Mouse (Mus musculus) left cerebral cortex, adult 2 months (tissue): Measurements from ENCODE around the gene Tnfrsf21. TPM values are rescaled to one million over a fixed set of nuclear protein-coding genes. Genes with fewer than 3 reads are reported as not detected.

Source experiments
- DNase-seq, 2 experiments: peaks; one replicate each; pipeline ENCODE4 v3.0.0; 2021 to 2022; ENCODE audit warnings: low spot score in 2 of 2, mixed read lengths in 1 of 2; ENCODE audit errors: extremely low spot score in 1 of 2
- H3K27ac ChIP-seq: fragments of 200-600 bp; 2 replicates; pipeline ENCODE4 v1.8.1; 2022
- H3K4me3 ChIP-seq: fragments of 200-600 bp; 2 replicates; pipeline ENCODE4 v1.8.1; 2022
- CTCF ChIP-seq: fragments of 200-600 bp; IDR thresholded peaks from 2 replicates; pipeline ENCODE4 v1.8.1; 2022; ENCODE audit warnings: antibody characterized with exemption, mild to moderate bottlenecking, moderate library complexity
- intact Hi-C: fragments of 180-260 bp; cut with DNase I; formaldehyde crosslinking; loops from one replicate; pipeline ENCODE4 v1.15.1; 2025
- long read RNA-seq, 2 experiments: library from polyadenylated mRNA; stranded (forward); transcript quantifications; one replicate each; pipeline ENCODE4 v2.0.0; 2021; ENCODE audit warnings: borderline mapping rate in 2 of 2
- total RNA-seq, 2 experiments: library from RNA; stranded (reverse); gene quantifications; 2 replicates each; pipeline ENCODE4 v1.2.3; 2021

The Tnfrsf21 gene
- total RNA-seq: 10 to 100 TPM; 81.4 to 82.2 TPM
- long read RNA-seq, experiment 1, transcript Tnfrsf21-201 (6 exons, 3,627 nt): major isoform, 118 of 127 reads
- long read RNA-seq, experiment 1, partial matches to known transcripts: 5 of 127 reads
- long read RNA-seq, experiment 1, other reads (novel, unspliced or antisense): 3 of 127 reads
- long read RNA-seq, experiment 2, transcript Tnfrsf21-201 (6 exons, 3,627 nt): major isoform, 80 of 92 reads
- long read RNA-seq, experiment 2, partial matches to known transcripts: 8 of 92 reads
- long read RNA-seq, experiment 2, other reads (novel, unspliced or antisense): 4 of 92 reads

DNA sequence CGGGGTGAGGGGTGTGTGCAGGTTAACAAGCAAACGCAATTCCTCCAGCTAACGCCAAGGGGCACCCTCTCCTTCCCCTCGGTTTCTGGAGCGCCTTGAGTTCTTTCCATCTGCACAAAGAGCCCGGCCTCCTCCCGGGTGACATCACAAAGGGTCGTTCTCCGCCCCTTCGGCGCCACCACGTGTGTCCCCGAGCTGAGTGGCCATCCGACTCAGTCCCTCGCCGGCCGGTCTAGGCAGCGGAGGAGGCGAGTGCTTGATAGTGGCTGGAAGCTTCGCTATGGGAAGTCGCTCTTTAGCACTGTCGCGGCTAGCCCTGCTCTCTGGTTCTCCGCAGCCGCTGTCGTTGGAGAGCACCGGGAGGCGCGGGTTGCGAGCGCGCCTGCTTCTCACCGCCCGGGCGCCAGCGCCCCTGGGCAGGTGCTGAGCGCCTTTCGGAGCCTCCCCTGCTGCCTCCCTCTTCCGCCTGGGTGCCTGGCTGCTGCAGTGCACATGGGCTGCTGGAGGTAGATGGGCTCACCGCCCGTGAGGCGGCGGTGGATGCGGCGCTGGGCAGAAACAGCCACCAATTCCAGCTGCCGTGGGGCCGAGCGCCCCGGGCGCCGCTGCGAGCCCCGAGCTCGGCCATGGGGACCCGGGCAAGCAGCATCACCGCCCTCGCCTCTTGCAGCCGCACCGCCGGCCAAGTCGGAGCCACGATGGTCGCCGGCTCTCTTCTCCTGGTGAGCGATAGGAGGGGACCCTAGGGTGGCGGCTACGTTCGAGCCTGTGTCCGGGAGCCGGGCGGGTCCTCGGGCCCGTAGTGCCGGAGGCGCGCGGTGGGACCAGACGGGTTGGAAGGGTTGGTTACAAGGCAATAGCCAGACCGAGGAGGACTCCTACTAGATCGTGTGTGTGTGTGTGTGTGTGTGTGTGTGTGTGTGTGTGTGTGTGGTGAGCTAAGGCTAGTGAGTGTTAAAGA is at the start of gene Tnfrsf21:
TSS of gene Tnfrsf21 (plus strand) at position 185 of the 961 bp plus-strand sequence.
- intact Hi-C loops: loop anchor here (10.0 kb wide), 3 partner anchors 58 to 598 kb away; no protein-coding TSS in a partner anchor
- H3K27ac ChIP-seq: peak within 1 kb of the TSS; percentile 86

DNA sequence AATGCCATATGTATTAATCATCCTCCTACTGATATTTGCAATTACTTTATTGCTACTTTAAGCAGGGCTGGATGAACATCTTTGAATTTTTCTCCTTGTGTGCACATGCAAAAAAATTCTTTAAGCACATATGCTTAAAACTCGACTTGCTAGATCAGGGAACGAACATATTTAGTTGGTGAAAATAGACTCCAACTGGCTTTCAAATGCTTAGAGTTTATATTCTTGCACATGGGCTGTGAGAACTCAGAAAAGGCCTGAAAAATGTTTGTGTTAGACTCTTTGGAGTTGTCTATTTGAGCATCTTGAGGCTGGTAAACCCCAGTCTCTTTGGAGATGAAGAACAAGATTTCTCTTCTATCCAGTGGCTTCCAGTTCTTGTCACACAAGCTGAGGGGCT is 48.2 kb upstream of the Tnfrsf21 start:
- intact Hi-C loops: no loop called here
- no peak for DNase-seq
- H3K27ac ChIP-seq: no peak overlapping the region
- H3K4me3 ChIP-seq: no peak overlapping the region
- TF ChIP-seq CTCF: no peak

More for the DNA sequence above, at the start of gene Tnfrsf21:
- TF ChIP-seq CTCF: peak; percentile 92
- peak within 1 kb of the TSS; percentile 95 for H3K4me3 ChIP-seq
- peak; percentile 93 to 94 for DNase-seq

DNA sequence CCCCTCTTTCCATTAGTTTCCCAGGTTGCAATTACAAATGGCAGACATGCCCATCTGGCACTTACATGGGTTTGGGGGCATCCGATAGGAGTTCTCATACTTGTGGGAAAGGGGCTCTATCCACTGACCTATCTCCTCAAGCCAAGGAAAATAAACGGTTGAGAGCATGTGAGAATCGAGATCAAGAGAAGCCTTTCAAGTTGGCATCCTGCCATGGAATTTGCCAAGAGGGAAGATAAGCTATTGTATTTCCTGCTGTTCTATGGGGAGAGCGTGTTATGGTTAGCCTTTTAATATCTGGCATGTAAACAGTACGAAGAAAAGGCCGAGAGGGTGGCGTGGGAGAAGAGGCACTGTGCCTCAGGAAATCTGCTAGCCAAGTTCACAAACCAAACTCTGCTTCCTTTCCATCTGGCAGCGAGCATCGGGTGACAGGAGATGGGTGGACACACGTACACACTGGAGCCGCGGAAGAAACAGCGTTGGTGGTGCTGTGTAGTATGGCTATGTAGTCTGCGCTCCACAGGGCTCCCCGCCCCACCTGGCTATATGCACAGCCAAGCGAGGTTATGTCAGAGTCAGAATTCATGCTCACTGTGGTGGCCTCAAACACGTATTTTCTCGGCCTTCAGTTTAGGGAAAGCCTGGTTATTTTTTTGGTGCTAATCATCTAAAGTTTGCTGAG is 40.9 kb upstream of the Tnfrsf21 start:
- no peak overlapping the region for H3K4me3 ChIP-seq
- no peak overlapping the region for H3K27ac ChIP-seq
- TF ChIP-seq CTCF: no peak
- intact Hi-C loops: no loop called here
- no peak for DNase-seq

DNA sequence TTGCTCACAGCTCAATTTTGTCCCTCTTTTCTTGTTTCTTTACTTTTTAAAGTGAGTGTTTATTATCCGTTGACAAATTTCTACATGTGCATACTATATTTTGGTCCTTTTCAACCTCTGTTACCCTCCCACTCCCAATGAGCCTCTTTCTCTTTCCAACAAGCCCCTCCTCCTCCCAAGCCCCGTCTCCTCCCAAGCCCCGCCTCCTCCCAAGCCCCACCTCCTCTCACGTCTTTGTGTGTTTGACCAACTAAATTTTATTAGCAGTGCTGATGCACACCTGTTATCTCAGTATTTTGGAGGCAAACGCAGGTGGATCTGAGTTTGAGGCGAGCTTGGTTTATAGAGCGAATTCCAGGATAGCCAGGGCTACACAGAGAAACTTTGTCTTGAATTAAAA is 38.6 kb upstream of the Tnfrsf21 start:
- no peak overlapping the region for H3K4me3 ChIP-seq
- no peak for TF ChIP-seq CTCF
- DNase-seq: no peak
- intact Hi-C loops: no loop called here
- no peak overlapping the region for H3K27ac ChIP-seq

DNA sequence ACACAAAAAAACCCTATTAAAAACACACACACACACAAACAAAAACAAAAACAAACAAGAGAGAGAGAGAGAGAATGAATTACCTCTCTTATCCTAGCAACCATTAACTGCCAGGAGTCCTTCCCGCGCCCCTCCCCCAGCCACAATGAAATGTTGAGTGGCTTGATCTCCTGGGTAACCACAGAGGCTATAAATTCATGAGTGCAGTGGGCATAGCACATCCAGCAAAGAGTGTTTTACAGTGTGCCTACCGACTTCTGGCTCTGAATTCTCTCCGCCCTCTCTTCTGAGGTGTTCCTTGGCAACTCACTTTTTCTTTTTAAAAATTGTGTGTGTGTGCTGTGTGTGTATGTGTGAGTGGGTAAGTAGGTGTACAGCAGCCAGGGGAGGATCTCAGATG is 38.0 kb upstream of the Tnfrsf21 start:
- Histone ChIP-seq H3K27ac (no peak overlapping the region), H3K4me3 (no peak overlapping the region)
- TF ChIP-seq CTCF: no peak
- intact Hi-C loops: no loop called here
- no peak for DNase-seq

DNA sequence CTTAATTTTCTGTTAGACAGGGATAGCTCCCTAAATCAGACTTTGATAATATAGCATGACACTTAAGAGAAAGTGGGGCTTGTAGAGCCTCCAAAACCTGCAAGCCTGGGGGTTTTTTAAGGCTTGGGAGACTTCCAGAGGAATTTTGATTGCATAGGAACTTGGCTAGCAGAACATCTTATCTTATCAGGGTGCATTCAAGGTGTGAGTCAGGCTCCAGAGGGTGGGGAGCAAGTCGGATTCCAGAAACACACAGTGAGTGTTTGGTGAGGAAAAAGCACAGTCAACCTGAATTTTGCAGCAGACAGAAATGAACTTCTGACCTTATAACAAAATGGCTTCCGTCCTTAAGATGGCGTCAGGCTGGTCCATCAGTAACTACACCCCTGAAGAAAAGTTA is 34.5 kb upstream of the Tnfrsf21 start:
- intact Hi-C loops: no loop called here
- Histone ChIP-seq H3K27ac (no peak overlapping the region), H3K4me3 (no peak overlapping the region)
- TF ChIP-seq CTCF: no peak
- DNase-seq: no peak

DNA sequence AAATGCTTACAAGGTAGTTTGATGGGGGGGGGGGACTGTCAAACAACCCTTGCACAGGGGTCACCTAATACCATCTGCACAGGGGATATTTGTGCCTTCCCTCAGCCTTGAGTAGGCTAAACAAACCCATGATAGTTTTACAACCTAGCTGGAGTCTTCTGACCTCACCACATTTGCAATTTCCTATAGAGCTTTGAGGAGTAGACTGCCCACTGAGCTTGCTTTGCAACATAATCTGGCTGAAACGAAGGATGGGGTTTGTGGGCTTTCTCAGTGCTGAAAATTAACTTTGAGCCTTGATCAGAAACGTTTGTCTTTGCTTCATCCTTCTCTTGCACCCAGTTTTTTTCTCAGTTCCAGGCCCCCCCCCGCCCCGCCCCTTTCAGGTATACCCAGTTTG is 33.8 kb upstream of the Tnfrsf21 start:
- Histone ChIP-seq H3K4me3 (no peak overlapping the region), H3K27ac (no peak overlapping the region)
- intact Hi-C loops: no loop called here
- no peak for DNase-seq
- no peak for TF ChIP-seq CTCF

DNA sequence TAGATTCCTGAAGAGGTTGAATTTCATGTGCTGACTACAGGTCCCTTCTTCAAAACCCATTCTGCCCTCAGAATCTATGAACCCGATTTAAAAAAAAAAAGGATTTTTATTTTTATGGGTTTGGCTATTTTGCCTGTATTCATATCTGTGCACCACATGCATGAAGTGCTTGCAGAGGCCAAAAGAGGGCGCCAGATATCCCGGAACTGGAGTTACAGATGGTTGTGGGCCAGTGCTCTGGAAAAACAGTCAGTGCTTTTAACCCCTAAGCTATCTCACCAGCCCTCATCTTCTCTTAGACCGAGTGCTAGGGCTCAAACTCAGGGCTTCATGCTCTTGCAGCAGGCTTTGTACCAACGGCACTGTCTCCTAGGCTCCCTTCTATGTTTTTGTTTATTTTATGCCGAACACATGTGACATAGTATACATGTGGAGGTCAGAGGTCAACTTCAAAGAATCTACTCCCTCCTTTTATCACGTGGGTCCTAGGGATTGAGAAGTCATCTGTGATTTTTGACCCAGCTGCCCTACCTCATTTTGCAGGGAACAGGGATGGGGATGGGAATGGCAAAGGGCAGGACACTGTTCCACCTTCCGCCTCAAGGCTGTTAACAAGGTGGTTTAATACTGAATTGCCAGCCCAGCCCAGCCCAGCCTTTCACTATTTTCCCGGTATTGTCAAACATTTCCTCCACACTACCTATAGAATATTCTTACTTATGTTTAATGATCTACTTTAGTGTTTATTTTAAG is 30.3 kb upstream of the Tnfrsf21 start:
- no peak for DNase-seq
- intact Hi-C loops: no loop called here
- TF ChIP-seq CTCF: peak; percentile 36
- no peak overlapping the region for H3K27ac ChIP-seq
- no peak overlapping the region for H3K4me3 ChIP-seq

DNA sequence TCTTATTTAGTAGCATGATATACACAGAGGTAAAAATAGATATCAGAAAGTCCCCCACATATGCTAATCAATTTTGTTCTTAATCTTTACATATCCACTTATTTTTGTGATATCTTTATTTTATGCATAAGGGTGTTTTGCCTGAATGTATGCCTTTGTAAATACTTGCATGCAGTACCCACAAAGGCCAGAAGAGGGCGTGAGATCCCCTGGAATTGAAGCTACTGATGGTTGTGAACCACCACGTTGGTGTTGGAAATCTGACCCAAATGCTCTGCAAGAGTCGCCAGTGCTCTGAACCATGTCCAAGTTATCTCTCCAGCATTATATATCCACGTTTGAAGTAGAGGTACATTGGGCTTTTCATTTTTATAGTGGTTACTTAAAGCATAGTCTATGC is 28.7 kb upstream of the Tnfrsf21 start:
- H3K4me3 ChIP-seq: no peak overlapping the region
- H3K27ac ChIP-seq: no peak overlapping the region
- intact Hi-C loops: no loop called here
- no peak for DNase-seq
- TF ChIP-seq CTCF: peak; percentile 55

DNA sequence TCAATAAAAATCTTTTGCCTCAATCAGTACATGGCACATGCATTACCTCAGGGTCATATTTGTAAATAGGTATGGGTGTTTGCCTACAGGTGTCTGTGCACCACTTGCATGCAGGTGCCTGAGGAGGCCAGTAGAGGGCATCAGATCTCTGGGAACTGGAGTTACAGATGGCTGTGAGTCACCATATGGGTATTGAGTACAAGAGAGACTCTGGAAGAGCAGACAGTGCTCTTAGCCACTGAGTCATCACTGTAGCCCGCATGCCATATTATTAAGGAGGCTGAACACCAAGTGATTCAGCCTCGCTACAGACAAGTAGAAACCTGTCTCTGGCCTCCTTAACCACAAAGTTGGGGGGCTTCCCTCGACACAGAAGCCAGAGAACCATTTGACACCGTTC is 26.4 kb upstream of the Tnfrsf21 start:
- Histone ChIP-seq H3K4me3 (no peak overlapping the region), H3K27ac (no peak overlapping the region)
- TF ChIP-seq CTCF: peak; percentile 44
- intact Hi-C loops: no loop called here
- no peak for DNase-seq

DNA sequence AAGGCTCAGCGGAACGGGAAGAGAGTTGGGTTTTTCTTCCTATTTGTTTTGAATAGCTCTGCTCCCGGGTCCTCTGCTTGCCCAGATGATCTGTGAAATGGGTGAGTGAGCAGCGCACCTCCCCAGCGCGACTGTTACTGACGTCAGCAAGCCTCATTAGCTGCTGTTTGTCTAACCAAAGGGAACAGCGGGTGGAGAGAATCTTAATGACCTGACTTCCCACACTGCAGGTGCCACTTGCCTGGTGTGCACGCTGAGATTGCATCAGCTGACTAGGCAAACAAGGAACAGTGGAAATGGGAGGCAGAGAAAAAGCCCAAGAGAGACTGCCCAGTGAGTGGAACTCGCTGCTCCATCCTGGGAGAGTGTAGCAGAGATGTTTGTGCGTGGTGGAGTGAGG is 25.2 kb upstream of the Tnfrsf21 start:
- intact Hi-C loops: no loop called here
- no peak for TF ChIP-seq CTCF
- H3K27ac ChIP-seq: no peak overlapping the region
- DNase-seq: no peak
- no peak overlapping the region for H3K4me3 ChIP-seq
